Mouse (Mus musculus): ENCODE measurements around the gene Tfdp2. TPM values are rescaled to one million over a fixed set of nuclear protein-coding genes. Genes with fewer than 3 reads are reported as not detected.

The Tfdp2 gene
- polyA plus RNA-seq, 1 experiment = 6.7 TPM

DNA sequence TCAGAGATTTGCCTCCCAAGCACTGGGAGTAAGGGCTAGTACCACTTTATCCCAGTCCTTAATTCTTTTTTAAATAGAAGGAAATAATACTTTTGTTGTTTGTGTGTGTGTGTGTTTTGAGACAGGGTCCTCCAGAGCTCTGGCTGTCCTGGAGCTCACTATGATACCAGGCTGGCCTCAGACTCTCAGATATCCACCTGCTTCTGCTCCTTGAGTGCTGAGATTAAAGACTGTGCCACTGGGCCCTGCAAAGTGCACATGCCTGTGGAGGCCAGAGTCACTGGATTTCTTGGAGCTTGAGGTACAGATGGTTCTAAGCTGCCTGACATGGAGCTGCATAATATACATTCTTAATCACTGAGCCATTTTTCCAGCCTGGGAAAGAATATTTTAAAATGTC, 32.2 kb downstream of the Tfdp2 start:
- H3K4me3 ChIP-seq (ENCODE audit: insufficient read depth, poor library complexity, severe bottlenecking) = no peak overlapping the region
- TF ChIP-seq CEBPB (IDR thresholded peaks at IDR 0.05; ENCODE audit: low read depth) = no peak
- no peak for TF ChIP-seq CTCF (IDR thresholded peaks at IDR 0.05; ENCODE audit: control insufficient read depth, insufficient read depth, insufficient read length)
- TF ChIP-seq USF1 (IDR thresholded peaks at IDR 0.05; ENCODE audit: low read depth) = no peak
- no peak for TF ChIP-seq FOSL1 (IDR thresholded peaks at IDR 0.05; ENCODE audit: insufficient read depth, low read length, poor library complexity, severe bottlenecking)
- TF ChIP-seq MAX (IDR thresholded peaks at IDR 0.05) = no peak
- TF ChIP-seq MYOG (IDR thresholded peaks at IDR 0.05; ENCODE audit: control insufficient read depth, extremely low read depth, insufficient read length) = no peak
- TF ChIP-seq MYOD1 (IDR thresholded peaks at IDR 0.05; ENCODE audit: control insufficient read depth, insufficient read length, low read depth) = no peak
- no peaks in the 10 kb centered on the region for H3K27me3 ChIP-seq (ENCODE audit: control insufficient read depth, insufficient read depth, insufficient read length)
- H3K79me2 ChIP-seq (ENCODE audit: control insufficient read depth, insufficient read depth) = no peaks in the 10 kb centered on the region
- H3ac ChIP-seq (ENCODE audit: control insufficient read depth, insufficient read length, low read depth) = no peak overlapping the region
- H3K36me3 ChIP-seq (ENCODE audit: control insufficient read depth, insufficient read depth) = no peaks in the 10 kb centered on the region
- no peaks in the 10 kb centered on the region for H3K79me3 ChIP-seq (ENCODE audit: low read depth)

DNA sequence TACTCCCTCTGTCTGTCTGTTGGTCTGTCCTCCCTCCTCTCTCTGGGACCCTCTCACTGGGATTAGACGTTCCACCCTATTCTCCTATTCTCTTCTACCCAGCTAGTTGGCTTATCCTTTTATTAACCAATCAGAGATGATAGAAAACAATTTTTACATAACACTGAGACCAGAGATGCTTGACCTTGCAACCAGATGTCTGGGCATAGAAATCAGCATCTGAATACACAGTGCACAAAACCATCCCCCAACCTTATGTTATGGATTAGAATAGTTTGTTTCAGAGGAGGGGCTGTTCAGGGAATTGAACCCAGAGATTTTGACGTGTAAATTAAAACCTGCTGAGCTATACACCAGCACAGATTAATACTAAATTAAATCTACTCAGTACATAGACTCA, 34.2 kb downstream of the Tfdp2 start:
- H3K79me2 ChIP-seq (ENCODE audit: control insufficient read depth, insufficient read depth) = no peaks in the 10 kb centered on the region
- no peak overlapping the region for H3ac ChIP-seq (ENCODE audit: control insufficient read depth, insufficient read length, low read depth)
- no peaks in the 10 kb centered on the region for H3K36me3 ChIP-seq (ENCODE audit: control insufficient read depth, insufficient read depth)
- no peaks in the 10 kb centered on the region for H3K27me3 ChIP-seq (ENCODE audit: control insufficient read depth, insufficient read depth, insufficient read length)
- TF ChIP-seq MAX (IDR thresholded peaks at IDR 0.05) (no peak), MYOD1 (IDR thresholded peaks at IDR 0.05; ENCODE audit: control insufficient read depth, insufficient read length, low read depth) (no peak), CTCF (IDR thresholded peaks at IDR 0.05; ENCODE audit: control insufficient read depth, insufficient read depth, insufficient read length) (no peak), FOSL1 (IDR thresholded peaks at IDR 0.05; ENCODE audit: insufficient read depth, low read length, poor library complexity, severe bottlenecking) (no peak), USF1 (IDR thresholded peaks at IDR 0.05; ENCODE audit: low read depth) (no peak), CEBPB (IDR thresholded peaks at IDR 0.05; ENCODE audit: low read depth) (no peak), MYOG (IDR thresholded peaks at IDR 0.05; ENCODE audit: control insufficient read depth, extremely low read depth, insufficient read length) (no peak)
- no peaks in the 10 kb centered on the region for H3K79me3 ChIP-seq (ENCODE audit: low read depth)
- H3K4me3 ChIP-seq (ENCODE audit: insufficient read depth, poor library complexity, severe bottlenecking) = no peak overlapping the region

DNA sequence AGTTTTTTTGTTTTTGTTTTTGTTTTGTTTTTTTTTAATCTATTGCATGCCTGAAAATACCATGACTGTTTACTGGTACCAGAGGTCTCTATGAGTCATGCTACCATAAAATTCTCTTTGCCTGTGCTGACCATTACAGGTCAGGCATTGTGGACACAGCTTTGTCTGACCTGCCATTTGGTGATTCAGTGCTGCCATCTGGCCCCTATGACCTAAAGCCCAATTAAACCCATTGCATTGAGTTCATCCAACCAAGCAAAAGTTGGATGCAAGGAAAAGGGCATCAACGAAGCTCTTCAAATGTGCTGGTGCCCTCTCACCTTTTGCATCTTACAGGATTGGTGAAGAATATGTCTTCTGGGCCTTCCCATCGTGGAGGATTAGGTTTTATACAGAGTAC, 39.4 kb downstream of the Tfdp2 start:
- Histone ChIP-seq H3K4me3 (ENCODE audit: insufficient read depth, poor library complexity, severe bottlenecking) (no peak overlapping the region), H3ac (ENCODE audit: control insufficient read depth, insufficient read length, low read depth) (no peak overlapping the region), H3K27me3 (ENCODE audit: control insufficient read depth, insufficient read depth, insufficient read length) (no peaks in the 10 kb centered on the region), H3K36me3 (ENCODE audit: control insufficient read depth, insufficient read depth) (no peaks in the 10 kb centered on the region), H3K79me3 (ENCODE audit: low read depth) (no peaks in the 10 kb centered on the region), H3K79me2 (ENCODE audit: control insufficient read depth, insufficient read depth) (no peaks in the 10 kb centered on the region)
- TF ChIP-seq CEBPB (IDR thresholded peaks at IDR 0.05; ENCODE audit: low read depth) (no peak), FOSL1 (IDR thresholded peaks at IDR 0.05; ENCODE audit: insufficient read depth, low read length, poor library complexity, severe bottlenecking) (no peak), CTCF (IDR thresholded peaks at IDR 0.05; ENCODE audit: control insufficient read depth, insufficient read depth, insufficient read length) (no peak), USF1 (IDR thresholded peaks at IDR 0.05; ENCODE audit: low read depth) (no peak), MAX (IDR thresholded peaks at IDR 0.05) (no peak), MYOD1 (IDR thresholded peaks at IDR 0.05; ENCODE audit: control insufficient read depth, insufficient read length, low read depth) (no peak), MYOG (IDR thresholded peaks at IDR 0.05; ENCODE audit: control insufficient read depth, extremely low read depth, insufficient read length) (no peak)

- H3K4me3 ChIP-seq (ENCODE audit: insufficient read depth, poor library complexity, severe bottlenecking) = no peak overlapping the region
- TF ChIP-seq MYOG (IDR thresholded peaks at IDR 0.05; ENCODE audit: control insufficient read depth, extremely low read depth, insufficient read length) (no peak), USF1 (IDR thresholded peaks at IDR 0.05; ENCODE audit: low read depth) (no peak), MAX (IDR thresholded peaks at IDR 0.05) (no peak), FOSL1 (IDR thresholded peaks at IDR 0.05; ENCODE audit: insufficient read depth, low read length, poor library complexity, severe bottlenecking) (no peak), CTCF (IDR thresholded peaks at IDR 0.05; ENCODE audit: control insufficient read depth, insufficient read depth, insufficient read length) (no peak), CEBPB (IDR thresholded peaks at IDR 0.05; ENCODE audit: low read depth) (no peak), MYOD1 (IDR thresholded peaks at IDR 0.05; ENCODE audit: control insufficient read depth, insufficient read length, low read depth) (no peak)
- no peaks in the 10 kb centered on the region for H3K79me3 ChIP-seq (ENCODE audit: low read depth)
- no peaks in the 10 kb centered on the region for H3K36me3 ChIP-seq (ENCODE audit: control insufficient read depth, insufficient read depth)
- H3K27me3 ChIP-seq (ENCODE audit: control insufficient read depth, insufficient read depth, insufficient read length) = no peaks in the 10 kb centered on the region
- no peaks in the 10 kb centered on the region for H3K79me2 ChIP-seq (ENCODE audit: control insufficient read depth, insufficient read depth)
- H3ac ChIP-seq (ENCODE audit: control insufficient read depth, insufficient read length, low read depth) = no peak overlapping the region
Observed at GRCm38 (mm10) chr9:96237391-96237790, 41.3 kb downstream of the Tfdp2 start.

GRCm38 (mm10) chr9:96238286-96238685, 42.2 kb downstream of the Tfdp2 start:
- TF ChIP-seq MAX (IDR thresholded peaks at IDR 0.05) (no peak), FOSL1 (IDR thresholded peaks at IDR 0.05; ENCODE audit: insufficient read depth, low read length, poor library complexity, severe bottlenecking) (no peak), CTCF (IDR thresholded peaks at IDR 0.05; ENCODE audit: control insufficient read depth, insufficient read depth, insufficient read length) (no peak), CEBPB (IDR thresholded peaks at IDR 0.05; ENCODE audit: low read depth) (no peak), MYOD1 (IDR thresholded peaks at IDR 0.05; ENCODE audit: control insufficient read depth, insufficient read length, low read depth) (no peak), MYOG (IDR thresholded peaks at IDR 0.05; ENCODE audit: control insufficient read depth, extremely low read depth, insufficient read length) (no peak), USF1 (IDR thresholded peaks at IDR 0.05; ENCODE audit: low read depth) (no peak)

More at GRCm38 (mm10) chr9:96238286-96238685, 42.2 kb downstream of the Tfdp2 start:
- H3K79me2 ChIP-seq (ENCODE audit: control insufficient read depth, insufficient read depth) = no peaks in the 10 kb centered on the region
- no peaks in the 10 kb centered on the region for H3K27me3 ChIP-seq (ENCODE audit: control insufficient read depth, insufficient read depth, insufficient read length)
- H3K79me3 ChIP-seq (ENCODE audit: low read depth) = no peaks in the 10 kb centered on the region
- H3ac ChIP-seq (ENCODE audit: control insufficient read depth, insufficient read length, low read depth) = no peak overlapping the region
- H3K4me3 ChIP-seq (ENCODE audit: insufficient read depth, poor library complexity, severe bottlenecking) = no peak overlapping the region
- H3K36me3 ChIP-seq (ENCODE audit: control insufficient read depth, insufficient read depth) = no peaks in the 10 kb centered on the region
